ENCODE assay signal across 8 mouse cellular contexts in the genomic region with DNA sequence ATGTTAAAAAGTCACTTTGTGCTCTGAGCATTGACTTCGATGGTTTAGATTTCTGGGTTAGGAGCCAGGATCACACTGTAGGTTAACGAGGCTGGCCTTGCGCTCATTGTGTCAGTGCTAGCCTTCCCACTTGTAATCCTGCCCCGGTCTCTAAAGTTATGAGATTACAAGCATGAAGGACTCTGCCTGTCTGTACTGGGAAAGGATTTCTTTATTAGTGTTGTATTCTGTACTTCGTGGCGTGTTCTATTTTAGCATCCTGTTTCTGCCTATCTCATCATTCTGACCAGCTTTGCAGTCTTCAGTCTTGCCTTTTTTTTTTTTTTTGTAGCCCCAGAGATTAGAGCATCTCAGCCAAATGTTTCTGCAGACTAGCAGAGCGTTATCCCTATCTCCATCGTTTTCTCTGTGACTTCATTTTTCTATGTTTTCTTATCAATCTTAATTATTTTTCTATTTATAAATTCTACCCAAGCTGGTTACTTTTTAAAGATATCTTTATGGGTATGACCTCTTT. TPM values are rescaled to one million over a fixed set of nuclear protein-coding genes. Genes with fewer than 3 reads are reported as not detected.
DNase-seq lines count a peak whose midpoint lies in the region; ATAC-seq and TF ChIP-seq lines count a peak whose summit lies in the region.

No protein-coding gene starts in this region.

- TF ChIP-seq CTCF in G1E (IDR thresholded peaks at IDR 0.05; ENCODE audit: low read depth, low read length), result no peak

- peak overlapping the region; percentile 78 for H3K4me2 ChIP-seq in heart, embryonic 14.5 days (ENCODE audit: low read length)
- H3K4me2 ChIP-seq in forebrain, embryonic 15.5 days (replicated peaks), result peak overlapping the region; percentile 80

- peak overlapping the region; percentile 84 for H3K9ac ChIP-seq in heart, embryonic 14.5 days (ENCODE audit: low read length)
- peak overlapping the region; percentile 84 for H3K9ac ChIP-seq in forebrain, embryonic 15.5 days (replicated peaks)

- peak overlapping the region in 1 of 2 experiments; percentile 26; a peak in 1 of 4 replicates for H3K27ac ChIP-seq in heart, embryonic 14.5 days (replicated peaks in 1 of 2; ENCODE audit: control insufficient read depth in 1 of 2, insufficient read depth in 1 of 2, low read depth in 2 of 2, low read length in 2 of 2)
- H3K27ac ChIP-seq in forebrain, embryonic 15.5 days (replicated peaks), result no peak overlapping the region

- 9% methylated on average over 8 of the region's 8 CpGs for WGBS in heart, embryonic 14.5 days
- 20% methylated on average over 8 of the region's 8 CpGs for WGBS in forebrain, embryonic 15.5 days

- peaks cover 0 to 19% of the 10 kb centered on the region in 2 experiments; a peak in 2 of 4 replicates for H3K4me1 ChIP-seq in heart, embryonic 14.5 days (ENCODE audit: control insufficient read depth in 2 of 2, insufficient read depth in 2 of 2, low read length in 2 of 2)
- H3K4me1 ChIP-seq in G1E (ENCODE audit: insufficient read depth, low read depth, low read length), result peaks cover 27% of the 10 kb centered on the region
- peaks cover 26% of the 10 kb centered on the region for H3K4me1 ChIP-seq in forebrain, embryonic 15.5 days

- no peaks in the 10 kb centered on the region for H3K9me3 ChIP-seq in heart, embryonic 14.5 days (ENCODE audit: control insufficient read depth, low read length)
- no peaks in the 10 kb centered on the region for H3K9me3 ChIP-seq in G1E (replicated peaks)
- H3K9me3 ChIP-seq in forebrain, embryonic 15.5 days, result no peaks in the 10 kb centered on the region

- DNase-seq in heart, postnatal 4 days, result no peak
- DNase-seq in G1E (ENCODE audit: low spot score), result no peak
- peak; percentile 6 for DNase-seq in mesoderm, embryonic 11.5 days (ENCODE audit: low read depth, low spot score)
- no peak for DNase-seq in cerebellum, adult 11 months
- no peak for DNase-seq in right cerebral cortex, adult 18-20 months
- no peak for DNase-seq in left cerebral cortex, adult 8-10 months (ENCODE audit: low spot score in 2 of 2)

- H3K4me3 ChIP-seq in heart, embryonic 14.5 days (ENCODE audit: control insufficient read depth in 1 of 2, insufficient read depth in 1 of 2, low read depth in 1 of 2, low read length in 2 of 2), result peak overlapping the region; percentile 98 to 99
- peak overlapping the region; percentile 95 for H3K4me3 ChIP-seq in G1E (ENCODE audit: low read depth, low read length)
- H3K4me3 ChIP-seq in forebrain, embryonic 15.5 days, result peak overlapping the region; percentile 97

- 0 out of 2 replicates have a peak, but pooled peaks cover 5% of the 10 kb centered on the region for H3K36me3 ChIP-seq in heart, embryonic 14.5 days (ENCODE audit: control insufficient read depth, insufficient read depth, low read length)
- peaks cover 48% of the 10 kb centered on the region for H3K36me3 ChIP-seq in G1E (replicated peaks)
- H3K36me3 ChIP-seq in forebrain, embryonic 15.5 days, result no peaks in the 10 kb centered on the region

- no peaks in the 10 kb centered on the region for H3K27me3 ChIP-seq in heart, embryonic 14.5 days (ENCODE audit: control insufficient read depth, insufficient read depth, low read length)
- H3K27me3 ChIP-seq in G1E (ENCODE audit: insufficient read depth, low read length), result no peaks in the 10 kb centered on the region
- H3K27me3 ChIP-seq in forebrain, embryonic 15.5 days, result no peaks in the 10 kb centered on the region

- no peak for ATAC-seq in heart, embryonic 14.5 days (ENCODE audit: insufficient number of reproducible peaks, insufficient read depth, low FRiP score, low read depth)
- ATAC-seq in G1E (ENCODE audit: extremely low read depth, insufficient number of reproducible peaks, low FRiP score, poor library complexity, severe bottlenecking), result no peak
- no peak for ATAC-seq in forebrain, embryonic 15.5 days (replicated peaks)

RNA-seq across cellular contexts. Expression of gene Golt1b, which starts 0.8 kb away (rescaled TPM):
- polyA plus RNA-seq in heart, embryonic 14.5 days (2014; fragmentation: Nextera tagmentation; extraction: Ambion mirVana), result 71.4 and 73.1 TPM in 2 replicates
- 10 to 100 TPM; 28.3 to 36.3 TPM for total RNA-seq in heart, postnatal 4 days (2021)
- total RNA-seq in G1E (2014; fragmentation: Nextera tagmentation), result 31.2 and 33.6 TPM in 2 replicates
- total RNA-seq in G1E (2017), result 45.9 and 51.2 TPM in 2 replicates
- 13.1 and 15.7 TPM in 2 replicates for polyA plus RNA-seq in G1E (2012)
- 80.6 and 85.5 TPM in 2 replicates for polyA plus RNA-seq in forebrain, embryonic 15.5 days (2015; fragmentation: Nextera tagmentation; extraction: Ambion mirVana)
- total RNA-seq in left cerebral cortex, adult 8-10 months (2022), result 10 to 100 TPM; 31.1 to 33.6 (median 33.3) TPM

RNA-seq across cellular contexts. Expression of gene Recql, which starts 0.9 kb away (rescaled TPM):
- 18.1 and 18.5 TPM in 2 replicates for polyA plus RNA-seq in heart, embryonic 14.5 days (2014; fragmentation: Nextera tagmentation; extraction: Ambion mirVana)
- 10 to 100 TPM; 12.7 to 14.3 TPM for total RNA-seq in heart, postnatal 4 days (2021)
- total RNA-seq in G1E (2014; fragmentation: Nextera tagmentation) (52.1 and 81.1 TPM in 2 replicates), G1E (2017) (49.5 and 50.5 TPM in 2 replicates)
- 1.2 and 1.5 TPM in 2 replicates for polyA plus RNA-seq in G1E (2012)
- polyA plus RNA-seq in forebrain, embryonic 15.5 days (2015; fragmentation: Nextera tagmentation; extraction: Ambion mirVana), result 29.1 and 31.2 TPM in 2 replicates
- 10 to 100 TPM; 18.4 to 30.5 (median 22.4) TPM for total RNA-seq in left cerebral cortex, adult 8-10 months (2022)

RNA-seq across cellular contexts. Expression of gene Spx, which starts 25.4 kb away (rescaled TPM):
- polyA plus RNA-seq in heart, embryonic 14.5 days (2014; fragmentation: Nextera tagmentation; extraction: Ambion mirVana), result 0.42 TPM in 1 of 2 replicates, not detected in the other
- total RNA-seq in heart, postnatal 4 days (2021), result not detected
- total RNA-seq in G1E (2014; fragmentation: Nextera tagmentation) (not detected in 2 replicates), G1E (2017) (0.11 TPM in 1 of 2 replicates, not detected in the other)
- not detected in 2 replicates for polyA plus RNA-seq in G1E (2012)
- polyA plus RNA-seq in forebrain, embryonic 15.5 days (2015; fragmentation: Nextera tagmentation; extraction: Ambion mirVana), result 1.3 and 3.4 TPM in 2 replicates
- 1 to 10 TPM in 3 of 4 experiments, under 1 TPM in 1; 0.44 to 2.1 (median 1.4) TPM for total RNA-seq in left cerebral cortex, adult 8-10 months (2022)

RNA-seq across cellular contexts. Expression of gene Pyroxd1, which starts 42.4 kb away (rescaled TPM):
- polyA plus RNA-seq in heart, embryonic 14.5 days (2014; fragmentation: Nextera tagmentation; extraction: Ambion mirVana), result 14.3 TPM in 2 replicates
- 10 to 100 TPM; 11.3 to 11.9 TPM for total RNA-seq in heart, postnatal 4 days (2021)
- 10.9 and 14.9 TPM in 2 replicates for total RNA-seq in G1E (2014; fragmentation: Nextera tagmentation)
- 18.2 and 18.8 TPM in 2 replicates for total RNA-seq in G1E (2017)
- polyA plus RNA-seq in G1E (2012), result 2.0 and 2.3 TPM in 2 replicates
- 21.5 and 25.2 TPM in 2 replicates for polyA plus RNA-seq in forebrain, embryonic 15.5 days (2015; fragmentation: Nextera tagmentation; extraction: Ambion mirVana)
- total RNA-seq in left cerebral cortex, adult 8-10 months (2022), result 10 to 100 TPM; 14.5 to 17.1 (median 15.5) TPM
